Mouse (Mus musculus): ENCODE data around the gene Npsr1. TPM values are rescaled to one million over a fixed set of nuclear protein-coding genes. Genes with fewer than 3 reads are reported as not detected.

Gene Npsr1
- polyA plus RNA-seq, 1 experiment from 2014 or later: not detected

DNA sequence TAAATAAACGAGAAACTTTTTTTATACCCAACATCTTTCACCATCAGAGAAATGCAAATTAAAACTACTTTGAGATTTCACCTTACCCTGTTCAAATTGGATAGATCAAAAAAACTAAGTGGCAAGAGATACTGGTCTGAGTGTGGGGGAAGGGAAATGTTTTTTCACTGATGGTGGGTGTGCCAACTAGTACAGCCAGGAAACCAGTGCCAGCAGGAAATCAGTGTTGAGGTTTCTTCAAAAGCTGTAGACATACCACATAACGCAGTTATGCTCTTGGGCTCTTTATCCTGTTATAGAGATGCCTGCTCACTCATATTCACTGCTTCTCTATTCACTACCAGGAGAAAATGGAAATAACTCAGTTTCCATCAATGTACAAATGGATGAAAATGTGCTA, 233.9 kb downstream of the Npsr1 start:
- Histone ChIP-seq H3K9me3 (no peaks in the 10 kb centered on the region), H3K27me3 (no peaks in the 10 kb centered on the region)
- WGBS: 83% methylated on average over 2 of the region's 2 CpGs

DNA sequence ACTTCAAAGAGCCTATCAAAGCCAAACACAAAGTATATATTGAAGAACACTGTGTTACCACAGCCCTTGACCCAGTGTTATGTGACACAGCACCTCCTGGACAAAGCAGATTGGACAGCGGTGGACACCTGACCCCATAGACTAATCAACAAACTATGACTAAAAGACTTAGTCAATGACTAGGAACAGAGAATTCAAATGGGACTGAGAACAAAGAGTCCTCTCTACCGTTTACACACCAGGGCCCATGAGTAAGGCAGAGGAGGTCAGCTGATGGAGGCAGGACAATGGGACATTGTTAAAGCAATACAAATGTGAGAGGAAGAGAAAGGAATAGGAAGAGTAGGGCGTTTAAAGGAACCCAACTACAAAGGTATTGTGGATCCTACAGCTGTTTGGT, 243.5 kb downstream of the Npsr1 start:
- Histone ChIP-seq H3K27me3 (no peaks in the 10 kb centered on the region), H3K4me1 (no peaks in the 10 kb centered on the region), H3K9ac (no peak overlapping the region), H3K4me3 (replicated peaks) (no peak overlapping the region), H3K4me2 (no peak overlapping the region), H3K27ac (no peak overlapping the region), H3K9me3 (no peaks in the 10 kb centered on the region), H3K36me3 (replicated peaks) (no peaks in the 10 kb centered on the region)
- no peak for ATAC-seq (ENCODE audit: low FRiP score)
- WGBS: 45% methylated on average over 3 of the region's 3 CpGs

More for the DNA sequence above, 233.9 kb downstream of the Npsr1 start:
- Histone ChIP-seq H3K36me3 (replicated peaks) (no peaks in the 10 kb centered on the region), H3K9ac (no peak overlapping the region), H3K4me1 (no peaks in the 10 kb centered on the region), H3K4me3 (replicated peaks) (no peak overlapping the region), H3K4me2 (no peak overlapping the region), H3K27ac (no peak overlapping the region)
- ATAC-seq (ENCODE audit: low FRiP score): no peak

DNA sequence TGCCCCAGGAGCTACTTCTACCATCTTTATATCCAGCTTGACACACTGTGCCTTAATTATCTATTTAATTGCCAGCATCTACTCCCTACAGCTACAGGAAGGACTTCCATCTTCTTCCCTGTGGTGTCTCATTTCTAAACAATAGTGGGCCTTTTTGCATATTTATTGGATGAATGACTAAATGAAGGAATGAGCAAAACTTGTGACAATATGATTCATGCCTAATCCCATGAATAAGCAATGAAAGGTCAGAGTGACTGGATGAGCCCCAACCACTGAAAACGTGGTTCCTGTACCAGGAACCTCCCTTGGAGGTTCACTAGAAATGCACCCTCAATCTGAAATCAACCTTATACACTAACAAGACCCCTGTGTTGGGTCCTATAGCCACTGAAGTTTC, 249.2 kb downstream of the Npsr1 start:
- H3K9ac ChIP-seq: no peak overlapping the region
- no peak overlapping the region for H3K4me2 ChIP-seq
- H3K4me3 ChIP-seq (replicated peaks): no peak overlapping the region
- H3K27me3 ChIP-seq: no peaks in the 10 kb centered on the region
- 9% methylated on average over 1 of the region's 1 CpGs for WGBS
- H3K27ac ChIP-seq: no peak overlapping the region
- H3K36me3 ChIP-seq (replicated peaks): no peaks in the 10 kb centered on the region
- ATAC-seq (ENCODE audit: low FRiP score): no peak
- H3K9me3 ChIP-seq: no peaks in the 10 kb centered on the region
- H3K4me1 ChIP-seq: no peaks in the 10 kb centered on the region

DNA sequence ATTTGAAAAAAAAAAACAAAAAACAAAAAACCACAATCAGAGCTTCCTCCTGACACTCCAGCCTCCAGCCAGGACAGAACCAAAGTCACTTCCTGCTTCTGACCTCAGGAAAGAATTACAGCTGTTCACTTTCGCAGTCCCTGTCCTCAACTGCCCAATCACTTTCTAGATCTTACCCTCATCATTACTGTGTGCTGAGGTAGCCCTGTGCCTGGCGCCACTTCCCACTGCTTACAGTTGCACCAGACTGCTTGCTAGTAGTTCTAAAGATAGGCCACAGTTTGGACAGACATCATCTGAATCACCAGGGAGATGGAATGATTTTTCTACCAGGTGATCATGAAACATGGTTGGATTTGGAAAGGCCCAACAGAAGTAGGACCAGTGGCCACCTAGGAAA, 251.7 kb downstream of the Npsr1 start:
- 88% methylated on average over 2 of the region's 2 CpGs for WGBS
- Histone ChIP-seq H3K36me3 (replicated peaks) (no peaks in the 10 kb centered on the region), H3K27me3 (no peaks in the 10 kb centered on the region), H3K4me2 (no peak overlapping the region), H3K4me1 (no peaks in the 10 kb centered on the region), H3K27ac (no peak overlapping the region), H3K4me3 (replicated peaks) (no peak overlapping the region), H3K9ac (no peak overlapping the region), H3K9me3 (no peaks in the 10 kb centered on the region)
- ATAC-seq (ENCODE audit: low FRiP score): no peak

DNA sequence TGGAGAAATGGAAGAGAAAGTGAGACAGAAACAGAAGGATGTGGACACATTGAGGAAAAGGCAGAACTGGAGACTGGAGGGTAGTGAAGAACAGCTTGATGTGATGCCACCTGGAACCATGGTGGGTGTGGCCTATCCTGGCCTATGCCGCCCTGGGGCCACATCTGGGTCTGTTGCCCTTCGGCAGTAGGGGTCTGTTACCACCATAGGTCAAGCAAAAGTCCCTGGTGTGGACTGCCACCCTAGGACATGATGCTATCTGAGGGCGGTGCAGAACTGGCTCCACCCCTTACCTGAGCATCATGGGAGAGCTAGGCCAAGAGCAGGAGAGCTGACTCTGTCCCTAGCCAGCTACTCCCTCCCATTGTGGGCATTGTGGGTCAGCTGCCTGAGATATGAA, 253.6 kb downstream of the Npsr1 start:
- H3K4me3 ChIP-seq (replicated peaks): no peak overlapping the region
- no peak overlapping the region for H3K9ac ChIP-seq
- H3K36me3 ChIP-seq (replicated peaks): no peaks in the 10 kb centered on the region
- no peaks in the 10 kb centered on the region for H3K9me3 ChIP-seq
- H3K4me2 ChIP-seq: no peak overlapping the region
- no peaks in the 10 kb centered on the region for H3K27me3 ChIP-seq
- no peak for ATAC-seq (ENCODE audit: low FRiP score)
- H3K4me1 ChIP-seq: no peaks in the 10 kb centered on the region
- no peak overlapping the region for H3K27ac ChIP-seq
- 85% methylated on average over 3 of the region's 3 CpGs for WGBS

Data from forebrain, embryonic 12.5 days (tissue).